Mouse (Mus musculus): Measurements from ENCODE around the gene Ephb4.

Gene Ephb4

GRCm38 (mm10) chr5:137349384-137350204, at the start of gene Ephb4:
Ephb4 (plus strand) TSS chr5:137350109.
- DNase-seq: peak; percentile 98

- DNase-seq: peak; percentile 55
Measured at GRCm38 (mm10) chr5:137301253-137301652, 48.7 kb upstream of the Ephb4 start.

GRCm38 (mm10) chr5:137303609-137304008, 46.3 kb upstream of the Ephb4 start:
- no peak for DNase-seq

- DNase-seq: no peak
Measured at GRCm38 (mm10) chr5:137304165-137304564, 45.7 kb upstream of the Ephb4 start.

GRCm38 (mm10) chr5:137304816-137305215, 45.1 kb upstream of the Ephb4 start:
- no peak for DNase-seq

- no peak for DNase-seq
Measured at GRCm38 (mm10) chr5:137305822-137306221, 44.1 kb upstream of the Ephb4 start.

- no peak for DNase-seq
Measured at GRCm38 (mm10) chr5:137306439-137307005, 43.4 kb upstream of the Ephb4 start.

- DNase-seq: peak; percentile 95
Measured at GRCm38 (mm10) chr5:137307071-137307912, 42.6 kb upstream of the Ephb4 start, which contains the start of gene Srrt. Srrt (minus strand) TSS chr5:137307674.

- DNase-seq: no peak
Measured at GRCm38 (mm10) chr5:137308356-137308755, 41.6 kb upstream of the Ephb4 start.

- DNase-seq: no peak
Measured at GRCm38 (mm10) chr5:137313466-137314192, 36.3 kb upstream of the Ephb4 start.

GRCm38 (mm10) chr5:137314193-137315083, 35.5 kb upstream of the Ephb4 start, which contains the start of gene Trip6:
Trip6 (minus strand) TSS chr5:137314404.
- peak; percentile 93 for DNase-seq

GRCm38 (mm10) chr5:137315084-137315903, 34.6 kb upstream of the Ephb4 start:
- DNase-seq: peak; percentile 52

- DNase-seq: no peak
Measured at GRCm38 (mm10) chr5:137317361-137317760, 32.5 kb upstream of the Ephb4 start.

- peak; percentile 58 for DNase-seq
Measured at GRCm38 (mm10) chr5:137318570-137318969, 31.3 kb upstream of the Ephb4 start.

- no peak for DNase-seq
Measured at GRCm38 (mm10) chr5:137320996-137321395, 28.9 kb upstream of the Ephb4 start.

GRCm38 (mm10) chr5:137330910-137331309, 19.0 kb upstream of the Ephb4 start:
- DNase-seq: no peak

GRCm38 (mm10) chr5:137332857-137333511, 16.9 kb upstream of the Ephb4 start:
- DNase-seq: no peak

GRCm38 (mm10) chr5:137333512-137334174, 16.3 kb upstream of the Ephb4 start, which contains the start of gene Slc12a9:
Slc12a9 (minus strand) TSS chr5:137333597.
- DNase-seq: peak; percentile 97

GRCm38 (mm10) chr5:137334317-137334716, 15.6 kb upstream of the Ephb4 start:
- no peak for DNase-seq
